Mouse (Mus musculus): ENCODE measurements around the gene Ofd1. TPM values are rescaled to one million over a fixed set of nuclear protein-coding genes. Genes with fewer than 3 reads are reported as not detected.

Gene Ofd1
- total RNA-seq, 2 experiments from 2014 or later = 5.1 to 6.3 TPM

DNA sequence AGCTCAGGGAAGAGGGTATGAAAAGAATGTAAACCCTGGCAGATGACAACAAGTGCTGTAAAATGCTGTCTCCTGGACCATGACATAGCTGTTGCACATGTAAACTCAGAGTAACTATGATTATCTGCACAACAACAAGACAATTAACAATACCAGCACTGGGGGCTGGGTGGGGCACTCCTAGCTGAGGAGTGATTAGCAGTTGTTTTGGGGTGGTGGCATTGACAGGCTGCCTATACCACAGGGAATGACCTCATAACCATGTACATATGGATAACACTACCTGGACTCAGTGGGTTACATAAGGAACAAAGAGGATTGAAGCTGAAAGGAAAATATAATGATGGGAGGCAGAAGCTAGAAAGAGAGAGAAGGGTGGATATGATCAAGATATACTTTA, 32.6 kb downstream of the Ofd1 start:
- no peak for DNase-seq (ENCODE audit: low spot score in 2 of 2)
- Histone ChIP-seq H3K4me3 (no peak overlapping the region), H3K27ac (no peak overlapping the region)
- TF ChIP-seq CTCF (conservative IDR thresholded peaks at IDR 0.05) = no peak

DNA sequence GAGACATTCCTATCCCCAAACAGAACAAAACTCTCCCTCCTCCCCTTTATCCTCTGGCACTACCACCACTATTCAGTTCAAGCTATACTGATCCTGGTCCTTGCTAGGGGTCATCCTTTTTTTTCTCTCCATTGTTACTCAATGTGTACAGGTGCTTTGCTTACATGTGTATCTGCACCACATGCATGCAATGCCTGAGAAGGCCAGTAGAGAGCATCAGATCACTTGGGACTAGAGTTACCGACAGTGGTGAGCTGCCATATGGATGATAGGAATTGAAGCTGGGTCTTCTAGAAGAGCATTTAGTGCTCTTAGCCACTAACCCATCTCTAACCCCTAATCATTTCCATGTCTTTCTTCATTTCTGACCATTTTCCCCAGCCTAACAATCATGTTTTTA, 46.8 kb downstream of the Ofd1 start:
- peak; percentile 53 for TF ChIP-seq CTCF (conservative IDR thresholded peaks at IDR 0.05)
- DNase-seq (ENCODE audit: low spot score in 2 of 2) = no peak
- Histone ChIP-seq H3K27ac (no peak overlapping the region), H3K4me3 (no peak overlapping the region)

DNA sequence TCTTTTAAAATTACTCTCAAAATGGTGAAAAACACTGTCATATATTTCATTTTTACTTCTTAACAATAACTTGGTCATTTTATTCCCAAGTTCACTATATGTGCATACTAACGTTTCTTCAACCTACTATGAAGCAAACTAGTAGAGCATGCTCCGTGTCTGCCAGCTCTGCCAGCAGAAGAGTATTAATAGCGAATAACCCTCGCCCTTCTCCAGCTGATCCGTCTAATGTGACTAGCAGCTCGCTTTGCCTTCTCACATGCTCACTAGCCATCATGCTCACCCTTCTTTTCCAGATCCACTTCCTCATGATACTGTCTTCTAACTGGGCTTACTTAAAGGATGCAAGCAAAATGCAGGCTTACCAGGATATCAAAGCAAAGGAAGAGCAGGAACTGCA, 53.8 kb downstream of the Ofd1 start:
- TF ChIP-seq CTCF (conservative IDR thresholded peaks at IDR 0.05) = no peak
- H3K27ac ChIP-seq = no peak overlapping the region
- H3K4me3 ChIP-seq = no peak overlapping the region
- DNase-seq (ENCODE audit: low spot score in 2 of 2) = no peak

DNA sequence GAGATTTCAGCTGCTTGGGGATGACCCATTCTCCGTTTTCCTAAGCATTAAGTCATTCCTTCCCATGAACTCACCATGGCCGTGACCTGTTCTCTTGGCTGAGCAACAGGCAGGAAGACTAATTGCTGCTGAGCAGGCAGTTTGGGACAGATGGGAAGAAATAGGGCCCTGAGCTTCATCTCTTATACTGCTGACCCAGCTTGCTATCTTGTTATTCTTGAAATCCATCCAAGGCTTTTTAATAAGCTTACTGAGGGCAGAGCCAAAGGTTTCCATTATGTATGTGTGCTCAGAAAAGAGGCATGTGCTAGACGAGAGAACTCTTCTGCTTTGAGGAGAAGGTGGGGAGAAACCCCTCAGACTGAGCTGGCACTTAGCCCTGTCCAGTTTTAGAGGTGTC, 55.6 kb downstream of the Ofd1 start:
- Histone ChIP-seq H3K4me3 (no peak overlapping the region), H3K27ac (no peak overlapping the region)
- DNase-seq (ENCODE audit: low spot score in 2 of 2) = no peak
- no peak for TF ChIP-seq CTCF (conservative IDR thresholded peaks at IDR 0.05)

DNA sequence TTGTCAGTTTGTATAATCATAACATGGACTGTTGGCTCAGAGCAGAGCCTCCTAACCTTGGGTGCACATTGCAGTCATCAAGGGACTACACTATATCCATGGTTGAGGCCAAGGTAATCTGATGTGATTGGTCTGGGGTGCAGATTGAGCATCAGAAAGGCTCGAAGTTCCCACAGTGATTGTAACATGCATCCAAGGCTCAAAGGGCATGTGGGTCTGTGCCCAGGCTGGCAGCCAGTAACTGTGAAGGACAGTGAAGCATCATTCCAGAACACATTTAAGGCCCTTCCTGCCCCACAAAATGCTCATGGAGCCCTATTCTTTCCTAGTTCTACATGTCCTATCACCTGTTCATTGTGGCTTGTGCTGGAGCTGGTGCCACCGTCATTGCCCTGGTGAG, 56.9 kb downstream of the Ofd1 start:
- TF ChIP-seq CTCF (conservative IDR thresholded peaks at IDR 0.05) = no peak
- Histone ChIP-seq H3K27ac (0 out of 2 replicates have a peak overlapping the region, but pooled peaks have one; percentile 28), H3K4me3 (no peak overlapping the region)
- DNase-seq (ENCODE audit: low spot score in 2 of 2) = no peak

DNA sequence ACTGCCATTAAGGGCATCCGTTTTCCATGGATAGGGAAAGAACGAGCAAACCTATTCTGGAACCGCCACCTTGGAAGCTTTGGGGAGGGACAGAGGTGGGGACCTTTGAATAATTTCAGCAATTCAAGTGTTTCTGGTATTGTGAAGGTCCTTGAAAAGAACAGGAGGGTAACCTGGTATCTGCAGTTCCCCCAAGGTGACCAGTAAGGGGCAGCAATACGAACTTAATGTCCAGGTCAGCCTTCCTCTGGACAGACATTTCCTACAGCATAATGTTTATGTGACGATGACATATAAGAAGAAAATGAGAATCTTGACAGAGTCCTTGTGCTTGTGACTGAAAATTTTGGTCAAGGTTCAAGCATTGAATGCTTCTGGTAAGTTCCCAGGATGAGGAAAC, 61.9 kb downstream of the Ofd1 start:
- Histone ChIP-seq H3K4me3 (no peak overlapping the region), H3K27ac (no peak overlapping the region)
- TF ChIP-seq CTCF (conservative IDR thresholded peaks at IDR 0.05) = no peak
- DNase-seq (ENCODE audit: low spot score in 2 of 2) = no peak

DNA sequence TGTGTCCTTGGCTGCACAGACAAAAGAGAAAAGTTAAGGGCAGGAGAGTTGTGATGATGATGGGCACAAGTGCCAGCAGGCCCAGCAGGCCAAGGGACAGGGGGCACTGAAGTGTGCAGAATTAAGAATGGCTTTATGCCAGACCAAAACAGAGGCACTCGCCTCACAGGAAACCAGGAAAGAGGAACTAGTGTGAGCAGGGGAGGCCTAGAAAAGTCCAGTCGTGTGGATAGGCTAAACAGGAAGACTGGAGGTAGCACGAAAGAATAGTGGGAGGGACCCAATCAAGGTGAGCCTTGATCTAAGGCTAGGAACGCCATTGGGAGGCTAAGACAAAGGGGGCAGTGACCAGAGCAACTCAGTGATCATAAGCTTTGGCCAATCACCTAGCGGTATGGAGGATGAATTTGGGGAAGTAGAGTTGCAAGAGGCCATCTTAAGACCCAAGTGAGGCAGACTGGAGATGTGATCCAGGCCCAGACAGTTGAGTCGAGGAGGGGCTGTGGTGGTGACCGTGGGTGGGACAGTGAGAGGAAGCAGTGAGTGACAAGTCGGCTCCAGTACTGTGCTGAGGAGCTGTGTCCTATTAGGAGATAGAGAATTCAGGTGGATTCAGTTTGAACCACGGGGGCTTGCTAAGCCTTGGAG, 63.7 kb downstream of the Ofd1 start:
- Histone ChIP-seq H3K27ac (peak overlapping the region; percentile 14; the same call in 1 of the 2 replicates), H3K4me3 (no peak overlapping the region)
- TF ChIP-seq CTCF (conservative IDR thresholded peaks at IDR 0.05) = no peak
- no peak for DNase-seq (ENCODE audit: low spot score in 2 of 2)

DNA sequence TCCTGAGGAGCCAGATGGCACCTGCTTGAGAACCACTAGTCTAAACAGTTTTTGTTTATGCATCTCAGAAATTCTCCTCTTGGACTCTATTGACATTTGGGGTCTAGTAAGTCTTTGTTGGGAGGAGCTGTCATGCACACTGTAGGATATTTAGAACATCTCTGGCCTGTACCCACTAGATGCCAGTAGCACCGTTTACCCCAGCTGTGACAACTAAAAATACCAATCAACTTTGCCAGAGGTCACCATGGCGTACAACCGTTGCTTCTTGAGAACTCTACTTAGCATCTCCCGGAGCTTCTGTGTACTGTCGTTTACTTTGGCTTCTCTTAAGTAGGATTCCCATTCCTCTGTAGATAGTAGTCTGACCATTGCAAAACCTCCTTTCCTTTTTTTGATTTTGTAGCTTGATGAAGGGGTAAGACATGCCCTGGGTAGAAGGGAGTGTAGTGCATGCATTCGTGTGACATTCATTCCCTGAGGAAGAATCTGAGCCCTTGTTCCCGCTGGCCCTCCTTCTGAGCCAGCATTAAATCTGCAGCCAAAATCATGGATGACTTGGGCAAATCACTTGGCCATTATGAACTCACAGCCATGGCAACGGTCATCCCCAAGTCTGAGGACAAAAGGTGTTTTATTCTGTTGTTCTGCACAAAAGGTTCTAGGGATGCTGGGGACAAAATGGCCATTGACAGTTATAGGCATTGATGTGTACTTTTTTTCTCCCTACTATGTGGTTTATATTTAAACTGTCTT, 74.9 kb downstream of the Ofd1 start:
- TF ChIP-seq CTCF (conservative IDR thresholded peaks at IDR 0.05) = no peak
- peak overlapping the region; percentile 57; the same call in 1 of the 2 replicates for H3K27ac ChIP-seq
- no peak overlapping the region for H3K4me3 ChIP-seq
- DNase-seq (ENCODE audit: low spot score in 2 of 2) = no peak

DNA sequence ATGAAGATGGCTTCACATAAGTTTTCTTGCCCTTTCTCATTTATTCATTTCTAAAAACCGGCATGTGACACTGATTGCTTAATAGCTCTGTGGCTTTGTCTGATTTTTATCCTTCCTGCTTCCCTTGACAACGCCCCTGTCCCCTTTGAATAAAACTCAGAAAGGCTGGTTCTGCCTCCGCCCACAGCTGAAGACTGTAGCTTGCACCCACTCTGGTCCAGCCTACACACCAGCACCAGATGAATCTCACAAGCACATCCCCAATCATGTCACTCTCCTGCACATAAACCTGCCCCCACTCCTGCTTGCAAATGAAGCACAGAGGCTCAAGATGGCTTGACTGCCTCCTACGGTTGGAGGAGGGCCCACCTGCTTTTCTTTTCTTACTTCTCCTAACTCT, 80.0 kb downstream of the Ofd1 start:
- peak; percentile 35 to 50 for DNase-seq (ENCODE audit: low spot score in 2 of 2)
- peak overlapping the region; percentile 46; the same call in 1 of the 2 replicates for H3K27ac ChIP-seq
- TF ChIP-seq CTCF (conservative IDR thresholded peaks at IDR 0.05) = no peak

DNA sequence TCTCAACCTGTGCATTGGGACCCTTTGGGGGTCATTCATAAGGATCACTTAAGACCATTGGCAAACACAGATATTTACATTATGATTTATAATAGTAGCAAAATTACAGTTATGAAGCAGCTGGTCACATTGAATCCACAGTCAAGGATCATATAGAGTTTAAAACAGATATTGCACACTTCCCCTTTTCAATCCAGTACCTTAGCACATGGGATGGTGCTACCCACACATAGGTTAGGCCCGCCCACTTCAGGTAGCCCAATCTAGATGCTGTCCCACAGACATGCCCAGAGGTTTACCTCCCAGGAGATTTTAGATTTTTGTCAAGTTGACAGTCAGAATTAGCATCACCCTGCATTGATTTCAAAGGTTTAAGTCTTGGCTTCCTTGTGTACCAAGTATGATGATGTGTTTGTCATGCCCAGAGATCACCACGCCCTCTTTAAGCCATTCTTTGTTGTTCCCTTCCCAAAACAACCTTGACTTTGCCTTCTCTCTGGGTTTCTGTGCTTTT, 80.5 kb downstream of the Ofd1 start:
- TF ChIP-seq CTCF (conservative IDR thresholded peaks at IDR 0.05) = no peak

More for the DNA sequence above, 80.0 kb downstream of the Ofd1 start:
- H3K4me3 ChIP-seq = no peak overlapping the region

DNA sequence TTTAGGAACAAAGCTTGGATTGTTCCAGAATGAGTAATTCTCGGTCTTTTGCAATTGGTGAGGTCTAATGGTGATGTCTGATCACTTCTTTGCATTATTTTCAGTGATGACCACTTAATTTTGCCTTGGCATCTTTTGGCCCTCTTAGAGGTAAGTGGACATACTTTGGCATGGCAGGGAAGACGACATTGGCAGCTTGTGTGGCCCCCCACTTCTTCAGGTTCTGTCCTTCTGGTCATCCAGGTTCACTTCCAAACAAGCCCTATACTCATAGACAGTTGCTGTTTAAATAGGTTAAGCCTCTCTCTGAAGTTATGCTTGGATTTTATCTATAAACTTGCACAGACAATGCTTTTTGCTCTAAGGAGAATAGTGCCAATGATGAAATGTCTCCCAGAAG, 81.5 kb downstream of the Ofd1 start:
- Histone ChIP-seq H3K4me3 (no peak overlapping the region), H3K27ac (no peak overlapping the region; the same call in 1 of the 2 replicates)
- no peak for DNase-seq (ENCODE audit: low spot score in 2 of 2)
- TF ChIP-seq CTCF (conservative IDR thresholded peaks at IDR 0.05) = no peak

More for the DNA sequence above, 80.5 kb downstream of the Ofd1 start:
- DNase-seq (ENCODE audit: low spot score in 2 of 2) = no peak
- Histone ChIP-seq H3K27ac (peak overlapping the region; percentile 46; the same call in 1 of the 2 replicates), H3K4me3 (no peak overlapping the region)

DNA sequence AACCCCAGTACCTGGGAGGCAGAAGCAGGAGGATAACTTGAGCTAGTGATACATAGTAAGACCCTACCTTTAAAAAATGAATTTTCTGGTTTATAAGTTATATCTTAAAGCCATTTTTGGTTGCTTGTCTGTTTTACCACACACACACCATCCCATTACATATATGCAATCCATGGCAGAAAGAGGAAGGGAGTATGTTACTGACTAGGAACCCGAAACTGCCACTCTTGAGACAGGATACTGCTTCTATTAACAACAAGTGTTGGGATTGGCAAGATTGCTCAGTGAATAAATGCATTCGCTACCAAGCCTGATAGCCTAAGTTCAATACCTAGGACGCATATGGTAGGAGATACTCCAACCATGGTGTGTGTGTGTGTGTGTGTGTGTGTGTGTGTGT, 84.2 kb downstream of the Ofd1 start:
- no peak overlapping the region for H3K4me3 ChIP-seq
- no peak for TF ChIP-seq CTCF (conservative IDR thresholded peaks at IDR 0.05)
- H3K27ac ChIP-seq = no peak overlapping the region
- DNase-seq (ENCODE audit: low spot score in 2 of 2) = no peak

DNA sequence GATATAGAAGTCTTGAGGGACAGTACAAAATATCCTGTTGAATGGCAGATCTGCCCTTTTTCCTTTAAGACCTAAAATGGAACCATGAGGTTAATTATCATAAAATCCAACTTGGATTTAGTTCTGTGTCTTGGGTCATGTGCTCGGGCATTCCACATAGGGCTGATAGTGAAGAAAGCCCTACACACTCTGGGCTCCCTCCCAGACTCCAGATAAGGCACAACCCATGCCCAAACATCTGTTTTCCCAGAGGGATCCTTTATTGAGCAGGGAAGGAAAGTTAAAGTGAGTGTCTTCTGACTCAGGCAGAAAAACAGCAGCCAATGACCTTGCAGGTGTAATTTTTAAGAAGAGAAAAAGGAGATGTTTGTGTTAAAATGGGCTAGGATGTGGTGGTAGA, 85.6 kb downstream of the Ofd1 start:
- Histone ChIP-seq H3K27ac (no peak overlapping the region), H3K4me3 (no peak overlapping the region)
- no peak for TF ChIP-seq CTCF (conservative IDR thresholded peaks at IDR 0.05)
- DNase-seq (ENCODE audit: low spot score in 2 of 2) = no peak
